Mouse (Mus musculus): ENCODE measurements at regions not wholly inside any gene's neighbourhood (a gene's known extent, or its start where the extent isn't known, plus 50 kb on each side); places are given as distances from the start of the nearest gene placed in this dataset.

GRCm38 (mm10) chr4:87667556-87668154 is 365.5 kb downstream of the Mllt3 start:
- DNase-seq (ENCODE audit: low read depth, low spot score), result no peak

DNA sequence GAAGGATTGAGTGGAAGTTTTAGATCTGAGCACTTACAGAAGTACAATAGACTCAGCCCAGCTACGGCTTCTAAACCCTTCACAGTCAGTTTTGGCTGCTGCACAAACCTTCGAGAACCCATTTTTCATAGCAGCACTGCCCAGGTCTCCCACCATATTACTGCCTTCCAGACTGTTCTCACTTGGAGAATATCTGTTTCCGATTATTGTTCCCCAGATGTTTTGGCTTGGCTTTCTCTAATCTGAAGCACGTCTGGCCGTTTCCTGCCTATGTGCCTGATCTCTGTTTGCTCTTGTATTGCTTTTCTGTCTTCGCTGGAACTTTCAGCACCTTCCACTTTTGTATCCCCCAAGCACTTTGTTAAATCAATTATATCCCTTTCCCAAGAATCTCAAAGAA is 368.0 kb downstream of the Mllt3 start:
- no peak for DNase-seq (ENCODE audit: low read depth, low spot score)

DNA sequence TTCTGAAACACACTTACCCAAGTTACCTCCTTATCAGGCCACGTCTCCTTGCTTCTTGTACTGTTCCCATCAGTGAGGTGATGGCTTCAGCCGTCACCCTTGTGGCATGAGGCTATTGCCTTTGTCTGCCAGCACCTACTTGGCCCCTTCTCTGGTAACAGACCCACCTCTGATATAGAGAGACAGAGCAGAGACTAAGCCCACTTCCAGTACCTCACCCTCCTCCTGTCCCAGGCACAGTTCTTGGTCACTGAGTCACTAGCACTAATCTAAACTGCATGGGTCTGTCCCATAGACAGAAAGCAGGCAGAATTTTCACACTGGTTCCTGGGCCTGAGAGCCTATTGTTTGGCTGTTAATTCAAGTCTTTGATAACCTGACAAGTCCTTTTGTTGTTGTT is 370.3 kb downstream of the Mllt3 start:
- no peak for DNase-seq (ENCODE audit: low read depth, low spot score)

DNA sequence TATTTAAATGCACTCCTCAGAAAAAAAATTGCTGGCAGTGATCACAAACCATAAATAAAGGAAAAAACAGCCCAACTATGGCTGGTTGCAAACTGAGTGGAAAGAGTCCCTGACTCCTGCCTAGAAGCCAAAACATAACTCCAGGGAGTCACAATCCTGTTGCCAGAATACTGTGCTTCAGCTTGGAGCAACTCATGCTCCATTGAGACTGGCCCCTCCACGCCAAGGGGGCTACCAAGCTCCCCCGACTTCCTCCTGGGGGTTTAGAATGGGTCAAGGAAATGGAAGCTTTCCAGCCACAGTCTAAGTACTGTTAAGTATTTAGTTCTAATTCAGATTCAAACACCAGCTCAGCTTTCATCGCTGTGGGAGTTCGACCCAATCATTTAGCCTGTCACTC is 374.8 kb downstream of the Mllt3 start:
- no peak for DNase-seq (ENCODE audit: low read depth, low spot score)

GRCm38 (mm10) chr4:87657855-87658254 is 375.3 kb downstream of the Mllt3 start:
- DNase-seq (ENCODE audit: low read depth, low spot score), result no peak

GRCm38 (mm10) chr4:87653440-87654165 is 379.6 kb downstream of the Mllt3 start:
- no peak for DNase-seq (ENCODE audit: low read depth, low spot score)

DNA sequence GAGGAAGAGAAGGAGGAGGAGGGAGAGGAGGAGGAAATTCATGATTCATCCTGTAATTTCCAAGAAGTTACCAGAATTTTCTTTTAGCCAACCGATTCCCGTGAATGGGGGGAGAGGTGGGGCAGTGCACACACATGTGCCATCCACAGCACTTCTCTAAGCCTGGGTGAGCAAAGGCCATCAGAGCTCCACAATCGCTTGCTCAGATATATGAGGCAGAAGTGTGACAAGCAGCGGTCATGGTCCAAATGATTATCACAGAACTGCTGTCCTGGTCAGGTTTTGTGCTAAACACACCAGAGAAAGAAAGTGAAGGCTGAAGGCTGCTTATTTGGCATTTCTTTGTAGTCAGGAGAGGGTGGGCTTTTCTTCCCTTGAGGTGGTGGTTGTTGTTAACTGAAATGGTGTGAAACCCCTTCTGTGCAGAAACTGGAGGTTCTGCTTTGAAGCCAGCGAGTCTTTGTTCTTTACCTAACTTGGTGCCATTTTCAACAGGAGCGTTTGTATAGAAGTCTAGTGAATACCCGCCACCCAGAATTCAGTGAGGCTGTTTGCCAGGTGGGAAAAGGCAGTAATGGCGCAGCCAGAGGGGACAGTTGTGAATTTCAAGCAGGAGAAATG is 380.7 kb downstream of the Mllt3 start:
- no peak for DNase-seq (ENCODE audit: low read depth, low spot score)

DNA sequence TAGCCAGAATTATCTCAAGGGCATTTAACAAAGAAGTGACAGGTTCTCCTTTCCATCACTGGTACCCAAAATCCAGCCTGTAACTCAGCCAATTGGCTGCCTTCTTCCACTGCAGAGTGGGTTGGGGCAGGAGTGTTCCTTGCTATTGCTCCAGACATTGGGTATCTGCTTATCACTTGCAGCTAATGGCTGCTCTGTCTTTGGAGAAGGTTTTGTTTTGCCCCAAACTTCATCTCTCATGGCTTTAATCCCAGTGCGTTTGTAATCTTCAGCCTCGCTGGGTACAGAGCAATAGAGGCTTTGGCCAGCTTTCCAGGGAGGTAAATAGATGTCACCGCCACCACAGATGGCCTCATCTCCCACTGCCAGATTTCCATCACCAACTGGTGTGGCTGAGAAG is 381.9 kb downstream of the Mllt3 start:
- DNase-seq (ENCODE audit: low read depth, low spot score), result no peak

GRCm38 (mm10) chr4:87650837-87651236 is 382.3 kb downstream of the Mllt3 start:
- DNase-seq (ENCODE audit: low read depth, low spot score), result no peak

DNA sequence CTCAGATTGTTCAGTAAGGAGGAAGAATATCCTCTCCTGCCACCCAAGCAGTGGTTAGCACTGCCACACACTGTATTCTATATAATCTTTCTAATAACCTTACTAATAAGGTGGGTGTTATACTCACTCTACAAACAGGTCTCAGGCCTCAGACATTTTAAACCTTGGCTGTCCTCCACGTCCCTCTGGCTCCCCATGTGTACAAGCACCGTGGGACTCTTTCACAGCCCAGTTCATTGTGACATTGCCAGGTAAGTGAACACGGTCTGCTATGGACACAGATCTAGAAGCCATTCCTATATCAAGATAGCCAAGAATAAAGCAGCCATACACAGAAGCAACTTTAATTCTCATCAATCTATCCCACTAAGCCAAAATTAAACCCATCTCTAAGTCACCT is 382.8 kb downstream of the Mllt3 start:
- no peak for DNase-seq (ENCODE audit: low read depth, low spot score)

DNA sequence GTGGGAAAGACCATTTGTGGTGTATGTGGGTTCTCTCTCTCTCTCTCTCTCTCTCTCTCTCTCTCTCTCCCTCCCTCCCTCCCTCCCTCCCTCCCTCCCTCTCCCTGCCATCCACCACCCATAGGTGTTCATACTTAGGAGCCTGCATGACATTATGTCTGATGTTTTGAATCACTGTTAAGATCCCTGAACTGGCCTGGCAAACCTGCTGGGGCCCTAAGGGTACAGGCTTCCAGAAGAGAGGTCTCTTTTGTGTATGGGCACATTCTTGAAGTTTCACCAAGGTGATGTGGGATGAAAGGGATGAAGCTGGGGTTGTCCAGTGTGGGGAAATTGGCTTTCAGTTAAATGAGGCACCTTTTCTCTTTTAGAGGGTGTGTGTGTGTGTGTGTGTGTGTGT is 384.2 kb downstream of the Mllt3 start:
- DNase-seq (ENCODE audit: low read depth, low spot score), result no peak

GRCm38 (mm10) chr4:87647932-87648911 is 384.9 kb downstream of the Mllt3 start:
- DNase-seq (ENCODE audit: low read depth, low spot score), result peak; percentile 20

DNA sequence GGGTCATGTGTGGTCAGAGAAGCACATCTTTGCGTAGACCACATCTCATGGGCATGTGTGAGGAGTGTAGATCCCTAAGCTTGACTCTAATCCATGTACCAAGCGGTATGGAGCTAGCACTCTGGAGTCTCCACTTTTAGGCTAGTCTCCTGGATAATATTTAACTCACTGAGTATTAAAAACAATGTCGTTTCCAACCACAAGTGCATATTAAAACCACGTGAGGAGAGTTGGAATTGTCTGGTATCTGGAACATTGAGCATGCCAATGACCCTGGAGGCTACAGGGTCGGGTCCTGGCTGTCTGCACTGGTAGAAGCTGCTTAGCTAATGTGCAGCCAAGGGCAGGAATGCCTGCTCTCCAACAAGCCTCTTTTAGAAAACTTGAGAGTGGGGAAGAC is 391.2 kb downstream of the Mllt3 start:
- DNase-seq (ENCODE audit: low read depth, low spot score), result no peak

DNA sequence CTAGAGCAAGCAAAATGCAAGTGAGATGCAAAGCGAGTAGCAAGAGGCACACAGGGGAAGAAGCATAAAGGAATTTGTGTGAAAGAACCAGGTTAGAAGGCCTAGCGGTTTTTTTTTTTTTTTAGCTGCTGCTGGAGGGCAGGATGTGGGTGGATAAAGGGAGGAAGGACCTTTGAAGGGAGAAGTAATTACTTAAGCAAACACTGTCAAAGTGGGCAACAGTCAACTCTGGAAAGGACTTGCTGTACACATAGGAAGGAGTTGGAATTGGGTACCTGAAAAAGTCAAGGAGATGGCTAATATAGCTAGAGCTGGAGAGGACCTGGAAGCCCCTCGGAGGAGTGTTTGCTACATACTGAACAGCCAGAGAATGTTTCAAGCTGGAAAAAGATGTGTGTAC is 391.6 kb downstream of the Mllt3 start:
- no peak for DNase-seq (ENCODE audit: low read depth, low spot score)

DNA sequence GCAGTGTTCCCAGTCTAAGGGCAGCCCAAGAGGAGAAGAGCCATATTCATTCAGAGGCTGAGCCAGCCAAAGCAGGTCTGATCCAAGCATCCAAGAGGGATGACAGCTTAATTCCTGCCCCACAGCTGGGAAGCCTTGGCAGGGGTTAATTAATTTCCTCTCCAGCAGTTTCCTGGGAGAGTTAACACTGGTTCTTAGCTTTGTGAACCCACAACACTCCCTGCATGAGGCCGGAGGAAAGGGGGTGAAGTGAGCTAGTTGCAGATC is 394.9 kb downstream of the Mllt3 start:
- no peak for DNase-seq (ENCODE audit: low read depth, low spot score)

DNA sequence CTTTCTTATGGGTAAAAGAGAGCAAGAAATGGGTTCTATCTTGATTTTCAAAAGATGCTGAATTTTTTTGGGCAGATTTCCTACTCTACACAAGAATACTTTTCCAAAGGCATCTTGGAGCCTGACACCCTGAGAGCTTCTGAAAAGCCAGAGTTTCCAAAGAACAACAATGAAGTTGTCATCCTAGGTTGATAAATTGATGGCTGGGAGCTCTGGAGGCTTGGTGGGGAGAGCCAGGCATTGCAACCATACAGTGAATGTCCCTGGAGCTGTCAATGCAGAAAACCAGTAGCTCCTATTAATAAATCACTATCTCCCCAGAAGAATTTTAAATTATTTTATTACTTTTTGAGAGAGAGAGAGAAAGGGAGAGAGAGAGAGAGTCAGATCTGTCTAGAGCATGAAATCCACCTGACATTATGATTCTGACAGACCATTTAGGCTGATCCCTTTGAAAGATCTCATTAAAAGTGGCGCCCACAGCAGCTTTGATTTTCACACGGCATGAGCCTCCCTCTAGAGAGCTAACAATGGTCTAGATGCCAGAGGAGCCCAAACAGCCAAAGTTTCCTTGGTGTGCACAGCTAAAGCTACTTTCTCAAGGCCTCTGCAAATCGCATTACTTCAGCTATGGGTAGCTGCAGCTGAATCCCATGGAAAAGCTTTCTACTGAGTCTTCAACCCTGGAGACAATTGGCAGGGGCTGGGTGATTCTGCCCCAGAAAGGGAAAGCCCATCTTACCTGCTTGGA is 395.4 kb downstream of the Mllt3 start:
- no peak for DNase-seq (ENCODE audit: low read depth, low spot score)

DNA sequence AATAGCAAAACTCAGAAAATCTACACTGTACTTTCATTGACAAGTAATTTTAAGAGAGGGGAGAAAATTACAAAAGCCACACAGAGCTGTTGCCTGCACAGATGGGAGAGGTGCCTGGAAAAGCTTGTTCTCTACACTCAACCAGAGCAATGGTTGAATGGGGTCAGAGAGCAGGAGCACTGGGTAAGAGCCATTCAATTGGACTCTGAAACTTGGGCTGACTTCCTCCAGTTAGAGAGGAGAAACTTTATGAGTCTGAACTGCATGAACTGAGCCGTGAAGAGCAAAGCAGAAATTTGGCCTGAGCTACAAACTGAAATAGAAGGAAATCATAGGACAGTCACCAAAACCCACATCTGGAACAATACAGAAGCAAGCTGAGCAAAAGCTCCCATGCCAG is 380.8 kb upstream of the Slc24a2 start:
- no peak for DNase-seq (ENCODE audit: low read depth, low spot score)

- DNase-seq (ENCODE audit: low read depth, low spot score), result no peak
Observed at GRCm38 (mm10) chr4:87593644-87594043, 363.4 kb upstream of the Slc24a2 start.

DNA sequence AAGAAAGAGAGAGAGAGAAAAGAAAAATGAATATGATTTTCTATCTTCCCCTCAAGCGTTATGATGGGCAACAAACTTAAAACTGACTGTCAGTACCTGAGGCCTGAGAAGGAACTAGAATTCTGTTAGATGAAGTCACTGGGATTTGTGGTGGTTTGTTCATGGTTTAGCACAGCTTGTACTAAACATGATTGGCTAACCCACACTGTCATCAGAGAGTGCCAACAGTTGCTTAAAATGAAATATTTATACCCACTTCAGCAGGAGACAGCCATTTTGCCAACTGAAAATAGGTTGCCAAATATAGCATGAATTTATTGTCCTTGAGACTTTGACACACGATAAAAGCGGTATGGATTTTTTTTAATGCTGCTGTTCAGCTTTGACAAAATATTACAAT is 360.5 kb upstream of the Slc24a2 start:
- DNase-seq (ENCODE audit: low read depth, low spot score), result no peak

- DNase-seq (ENCODE audit: low read depth, low spot score), result no peak
Observed at GRCm38 (mm10) chr4:87578164-87578563, 347.9 kb upstream of the Slc24a2 start.

DNA sequence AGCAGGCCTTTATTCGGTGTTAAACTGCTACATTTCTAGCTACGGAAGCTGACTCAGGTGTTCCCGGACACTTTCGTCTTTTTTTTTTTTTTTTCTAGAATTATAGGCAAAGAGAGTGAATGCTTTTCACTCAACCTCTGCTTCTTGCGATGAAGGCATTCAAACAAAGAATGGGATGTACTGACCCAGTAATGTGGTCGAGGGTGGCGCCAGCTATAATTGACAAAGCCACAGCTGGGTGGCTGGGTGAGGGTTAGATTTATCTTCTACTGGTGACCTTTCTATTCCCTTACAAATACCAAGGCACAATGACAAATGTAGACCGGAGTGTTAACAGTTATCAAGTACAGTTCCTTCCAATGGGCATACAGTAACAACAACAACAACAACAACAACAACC is 340.7 kb upstream of the Slc24a2 start:
- DNase-seq (ENCODE audit: low read depth, low spot score), result no peak

- DNase-seq (ENCODE audit: low read depth, low spot score), result no peak
Observed at GRCm38 (mm10) chr4:87570470-87570891, 340.2 kb upstream of the Slc24a2 start.

Measured in retina, postnatal 7 days (tissue).